In the genomic region with DNA sequence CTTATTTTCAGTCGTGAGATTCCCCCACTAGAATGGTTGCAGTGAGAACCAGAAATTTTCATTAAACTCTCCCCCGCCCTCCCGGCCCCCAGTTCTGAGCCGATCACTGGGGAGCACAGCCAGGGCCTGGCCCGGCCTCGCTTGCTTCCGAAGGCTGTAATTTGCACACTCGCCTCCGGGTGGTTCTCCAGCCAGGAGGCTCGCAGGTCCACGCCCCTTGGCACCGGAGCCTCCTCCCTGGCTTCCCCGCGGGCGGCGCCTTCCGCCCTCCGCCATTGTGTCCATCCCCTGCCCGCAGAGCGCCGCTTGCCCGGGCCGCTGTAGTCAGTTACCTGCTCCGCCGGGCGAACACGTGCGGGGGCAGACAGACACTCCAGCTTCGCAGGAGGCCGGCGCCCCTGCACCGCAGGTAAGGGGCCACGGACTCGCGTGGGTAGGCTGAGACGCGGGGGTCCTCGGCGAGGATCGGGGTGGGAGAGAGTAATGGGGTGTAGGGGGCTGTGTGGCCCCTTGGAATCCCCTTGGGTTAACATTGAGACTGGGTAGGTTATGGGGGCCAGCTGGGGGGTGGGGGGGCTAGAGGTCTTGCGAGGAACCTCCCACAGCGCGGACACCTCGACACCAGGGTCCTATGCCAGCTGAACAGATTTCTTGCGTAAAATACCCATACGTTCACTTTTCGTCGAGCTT, we compare ENCODE assay signal across 9 mouse cellular contexts. TPM values are rescaled to one million over a fixed set of nuclear protein-coding genes. Genes with fewer than 3 reads are reported as not detected.
DNase-seq lines count a peak whose midpoint lies in the region; ATAC-seq and TF ChIP-seq lines count a peak whose summit lies in the region.
"Not testable (repeated sequence)": the region's sequence is repeated elsewhere in the genome, so short reads cannot be mapped to it uniquely, and the experiment has no call there.
"Had no signal": no experiment of that assay in that cellular context is flagged by ENCODE, and none has a peak within 500 bp of the region (broad histone marks: within the 10 kb centered on the region; RNA-seq: fewer than 3 reads in every experiment).

Raet1e (plus strand) TSS at position 260 of the 690 bp plus-strand sequence.
H60b (plus strand) TSS at position 277 of the 690 bp plus-strand sequence.

- H3K9me3 ChIP-seq in hindbrain, embryonic 16.5 days (ENCODE audit: control insufficient read depth, low read length); neural tube, embryonic 11.5 days (ENCODE audit: control insufficient read depth, low read length): not testable (repeated sequence)

- not testable (repeated sequence) for H3K36me3 ChIP-seq in hindbrain, embryonic 16.5 days (ENCODE audit: control insufficient read depth, insufficient read depth, low read length); neural tube, embryonic 11.5 days (ENCODE audit: control insufficient read depth, insufficient read depth, low read length)

- WGBS in hindbrain, embryonic 16.5 days = under 1% methylated on average over 46 of the region's 48 CpGs
- WGBS in neural tube, embryonic 11.5 days = 0% methylated on average over 46 of the region's 48 CpGs

- DNase-seq in NIH3T3 (ENCODE audit: low read depth) = peak; percentile 32
- DNase-seq in embryo, embryonic 10.5 days (ENCODE audit: low spot score) = peak; percentile 79
- peak; percentile 94 for DNase-seq in heart, adult 11 months
- DNase-seq in layer of hippocampus, adult 2 months (ENCODE audit: low spot score in 2 of 2) = not testable (repeated sequence)
- peak; percentile 86 for DNase-seq in lung, postnatal 10 days
- peak; percentile 69 for DNase-seq in neural tube, embryonic 11.5 days (ENCODE audit: low spot score)
- peak; percentile 29 for DNase-seq in thymus, postnatal 4 days

- not testable (repeated sequence) for H3K27ac ChIP-seq in hindbrain, embryonic 16.5 days (ENCODE audit: low read depth, low read length); layer of hippocampus, adult 2 months; neural tube, embryonic 11.5 days (ENCODE audit: low read depth, low read length)

- peak within 1 kb of the TSS; percentile 32 for H3K4me3 ChIP-seq in hindbrain, embryonic 16.5 days (ENCODE audit: low read length)
- not testable (repeated sequence) for H3K4me3 ChIP-seq in layer of hippocampus, adult 2 months
- peak within 1 kb of the TSS; percentile 28 for H3K4me3 ChIP-seq in neural tube, embryonic 11.5 days (ENCODE audit: low read depth, low read length)

- H3K9ac ChIP-seq in hindbrain, embryonic 16.5 days (ENCODE audit: low read depth, low read length); neural tube, embryonic 11.5 days (ENCODE audit: low read length): not testable (repeated sequence)

- TF ChIP-seq CTCF in layer of hippocampus, adult 2 months (conservative IDR thresholded peaks at IDR 0.05) = peak; percentile 20; the same call in 1 of the 2 replicates

- peak within 1 kb of the TSS; percentile 50 for H3K4me2 ChIP-seq in hindbrain, embryonic 16.5 days (ENCODE audit: low read length)
- peak within 1 kb of the TSS; percentile 47 for H3K4me2 ChIP-seq in neural tube, embryonic 11.5 days (ENCODE audit: low read depth)

- H3K4me1 ChIP-seq in hindbrain, embryonic 16.5 days (ENCODE audit: control insufficient read depth, insufficient read depth, low read depth, low read length); neural tube, embryonic 11.5 days (ENCODE audit: control insufficient read depth, insufficient read depth, low read length): not testable (repeated sequence)

- peaks cover 29% of the 10 kb centered on the region for H3K27me3 ChIP-seq in hindbrain, embryonic 16.5 days (replicated peaks; ENCODE audit: control insufficient read depth, insufficient read depth, low read length)
- peaks cover 59% of the 10 kb centered on the region for H3K27me3 ChIP-seq in neural tube, embryonic 11.5 days (ENCODE audit: control insufficient read depth, insufficient read depth, low read length)

- peak; percentile 73 for ATAC-seq in hindbrain, embryonic 16.5 days
- peak; percentile 72 for ATAC-seq in neural tube, embryonic 11.5 days (ENCODE audit: insufficient read depth, low FRiP score, low TSS enrichment)

RNA-seq across cellular contexts. Expression of gene Raet1e, which starts in this region (rescaled TPM):
- polyA plus RNA-seq in hindbrain, embryonic 16.5 days (2015; fragmentation: Nextera tagmentation; extraction: Ambion mirVana) = 0.30 and 0.85 TPM in 2 replicates
- not detected for total RNA-seq in layer of hippocampus, adult 2 months (2021)
- 10.4 and 10.9 TPM in 2 replicates for polyA plus RNA-seq in neural tube, embryonic 11.5 days (2014; fragmentation: Nextera tagmentation; extraction: Ambion mirVana)
- total RNA-seq: layer of hippocampus, postnatal 10 days had no signal

RNA-seq across cellular contexts. Expression of gene H60b, which starts in this region (rescaled TPM):
- polyA plus RNA-seq in hindbrain, embryonic 16.5 days (2015; fragmentation: Nextera tagmentation; extraction: Ambion mirVana) = 0.15 and 0.24 TPM in 2 replicates
- not detected for total RNA-seq in layer of hippocampus, adult 2 months (2021)
- 0.32 and 0.57 TPM in 2 replicates for polyA plus RNA-seq in neural tube, embryonic 11.5 days (2014; fragmentation: Nextera tagmentation; extraction: Ambion mirVana)
- total RNA-seq: layer of hippocampus, postnatal 10 days had no signal

Comparison
In these comparisons a context has a peak if more than half of its experiments do, and no peak if none do; other contexts are left out.
1. Peak in ATAC-seq, H3K4me3 ChIP-seq and H3K4me2 ChIP-seq in hindbrain, embryonic 16.5 days; RNA of the genes that start here not detected or under 1 TPM.